Comparison of ENCODE assay signal across 12 mouse cellular contexts in genomic region chr9:115338816-115339215, GRCm38 (mm10). TPM values are rescaled to one million over a fixed set of nuclear protein-coding genes. Genes with fewer than 3 reads are reported as not detected.
DNase-seq lines count a peak whose midpoint lies in the region; ATAC-seq and TF ChIP-seq lines count a peak whose summit lies in the region.
"Had no signal": no experiment of that assay in that cellular context is flagged by ENCODE, and none has a peak within 500 bp of the region (broad histone marks: within the 10 kb centered on the region; RNA-seq: fewer than 3 reads in every experiment).

No protein-coding gene starts in this region.

- 0 out of 2 replicates have a peak, but pooled peaks have one; percentile 45 for ATAC-seq in cerebellum, adult (ENCODE audit: insufficient number of reproducible peaks, low FRiP score, low TSS enrichment)
- peak; percentile 48 for ATAC-seq in forebrain, postnatal 0 days
- ATAC-seq: lung, postnatal 0 days had no signal

- H3K79me2 ChIP-seq in heart, adult 2 months (replicated peaks; ENCODE audit: control insufficient read depth, insufficient read depth, low read length), result no peaks in the 10 kb centered on the region

- 27% methylated on average over 6 of the region's 6 CpGs for WGBS in forebrain, postnatal 0 days
- WGBS in heart, adult 2 months, result 36% methylated on average over 6 of the region's 6 CpGs

- no peaks in the 10 kb centered on the region for H3K27me3 ChIP-seq in forebrain, postnatal 0 days (ENCODE audit: insufficient read depth, low read length)
- H3K27me3 ChIP-seq in heart, adult 2 months (ENCODE audit: control insufficient read depth, insufficient read depth, low read length), result no peaks in the 10 kb centered on the region
- H3K27me3 ChIP-seq: limb, embryonic 15.5 days had no signal

- H3K4me1 ChIP-seq in forebrain, postnatal 0 days (ENCODE audit: insufficient read depth), result peaks cover 2% of the 10 kb centered on the region; the same call in 1 of the 2 replicates
- H3K4me1 ChIP-seq in heart, adult 2 months (ENCODE audit: control insufficient read depth, insufficient read depth, low read length), result no peaks in the 10 kb centered on the region

- H3K27ac ChIP-seq in forebrain, postnatal 0 days (ENCODE audit: low read depth, low read length), result no peak overlapping the region
- no peak overlapping the region for H3K27ac ChIP-seq in heart, adult 2 months
- H3K27ac ChIP-seq: embryonic facial prominence, embryonic 10.5 days; limb, embryonic 15.5 days had no signal

- no peak for TF ChIP-seq EP300 in heart, adult 2 months (IDR thresholded peaks at IDR 0.05; ENCODE audit: insufficient read depth, low read depth, low read length)

- intact Hi-C loops in left cerebral cortex, postnatal 14 days (cut with DNase I), result no loop called here
- intact Hi-C loops in heart, adult 2 months (cut with DNase I), result no loop called here

- TF ChIP-seq POLR2A in brain, embryonic 14.5 days (IDR thresholded peaks at IDR 0.05; ENCODE audit: borderline replicate concordance, extremely low read depth, insufficient read depth, insufficient read length, poor library complexity, severe bottlenecking), result no peak
- no peak for TF ChIP-seq POLR2A in heart, adult 2 months (IDR thresholded peaks at IDR 0.05; ENCODE audit: insufficient read depth, low read depth, low read length)

- no peak overlapping the region for H3K4me3 ChIP-seq in forebrain, postnatal 0 days (ENCODE audit: low read depth, low read length)
- no peak overlapping the region for H3K4me3 ChIP-seq in heart, adult 2 months
- H3K4me3 ChIP-seq: embryonic facial prominence, embryonic 10.5 days; limb, embryonic 15.5 days had no signal

- no peak for TF ChIP-seq CTCF in brain, embryonic 14.5 days (IDR thresholded peaks at IDR 0.05; ENCODE audit: borderline replicate concordance, extremely low read depth, insufficient read depth, insufficient read length)
- no peak for TF ChIP-seq CTCF in forebrain, postnatal 0 days (IDR thresholded peaks at IDR 0.05; ENCODE audit: low read depth)
- TF ChIP-seq CTCF in heart, adult 2 months (IDR thresholded peaks at IDR 0.05), result no peak

- H3K4me2 ChIP-seq in forebrain, postnatal 0 days (ENCODE audit: low read depth), result no peak overlapping the region
- H3K4me2 ChIP-seq: limb, embryonic 15.5 days had no signal

- no peak overlapping the region for H3K9ac ChIP-seq in forebrain, postnatal 0 days
- H3K9ac ChIP-seq in heart, adult 2 months (ENCODE audit: low read depth, low read length), result no peak overlapping the region
- H3K9ac ChIP-seq: limb, embryonic 15.5 days had no signal

- no peaks in the 10 kb centered on the region for H3K36me3 ChIP-seq in forebrain, postnatal 0 days (ENCODE audit: insufficient read depth)
- no peaks in the 10 kb centered on the region for H3K36me3 ChIP-seq in heart, adult 2 months (ENCODE audit: control insufficient read depth, insufficient read depth, low read length)
- H3K36me3 ChIP-seq: embryonic facial prominence, embryonic 10.5 days; limb, embryonic 15.5 days had no signal

- DNase-seq in cerebellum, adult 9-10 months, result no peak
- DNase-seq in brain, embryonic 14.5 days (ENCODE audit: low read depth), result peak; percentile 92
- DNase-seq in forebrain, postnatal 0 days, result peak; percentile 61
- peak; percentile 54 to 57 for DNase-seq in left cerebral cortex, postnatal 14 days (ENCODE audit: low spot score in 2 of 2)
- no peak for DNase-seq in kidney, postnatal 14 days
- DNase-seq in heart, adult 2 months, result no peak
- no peak for DNase-seq in lung, postnatal 4 days
- DNase-seq: kidney, postnatal 4 days had no signal

- H3K9me3 ChIP-seq in forebrain, postnatal 0 days (ENCODE audit: low read length), result no peaks in the 10 kb centered on the region
- H3K9me3 ChIP-seq: embryonic facial prominence, embryonic 10.5 days; limb, embryonic 15.5 days had no signal

RNA-seq across cellular contexts. Expression of gene Stt3b, which starts 28.6 kb away (rescaled TPM):
- 58.1 and 74.2 TPM in 2 replicates for polyA plus RNA-seq in brain, embryonic 14.5 days (2012; rRNA removed)
- 73.3 and 80.8 TPM in 2 replicates for total RNA-seq in forebrain, postnatal 0 days (2014; rRNA removed)
- 44.6 and 53.5 TPM in 2 replicates for polyA plus RNA-seq in forebrain, postnatal 0 days (2015; fragmentation: Nextera tagmentation; extraction: Ambion mirVana)
- total RNA-seq in left cerebral cortex, postnatal 14 days (2021), result 10 to 100 TPM; 94.4 to 96.2 TPM
- 10 to 100 TPM; 54.9 to 56.5 TPM for total RNA-seq in heart, adult 2 months (2021)
- polyA plus RNA-seq in heart, adult 2 months (2012; rRNA removed), result 22.2 and 35.7 TPM in 2 replicates

Comparison
In these comparisons a context has a peak if more than half of its experiments do, and no peak if none do; other contexts are left out.
1. DNase-seq: peak in brain, embryonic 14.5 days (single experiment), forebrain, postnatal 0 days (single experiment) and left cerebral cortex, postnatal 14 days (2 of 2); none in cerebellum, adult 9-10 months (single experiment), kidney, postnatal 14 days (single experiment), heart, adult 2 months (0 of 2) and lung, postnatal 4 days (0 of 2).